Mouse (Mus musculus) heart, embryonic 12.5 days (tissue): ENCODE measurements around the gene Hrk. TPM values are rescaled to one million over a fixed set of nuclear protein-coding genes. Genes with fewer than 3 reads are reported as not detected.

Experiments used
- ATAC-seq: fragments of 200-750 bp; cut with Nextera tagmentation; 2 replicates; pipeline ENCODE4 v1.8.0; 2017; ENCODE audit warnings: moderate TSS enrichment, moderate library complexity; ENCODE audit not compliant: insufficient number of reproducible peaks, low FRiP score
- H3K27ac ChIP-seq: fragments of 300-500 bp; sonication (generic); 2 replicates; pipeline ENCODE4 v1.5.1; 2016; ENCODE audit warnings: mild to moderate bottlenecking, moderate library complexity; ENCODE audit not compliant: poor library complexity, severe bottlenecking
- H3K27me3 ChIP-seq: fragments of 300-500 bp; sonication (generic); replicated peaks from 2 replicates; pipeline ENCODE4 v1.6.1; 2016; ENCODE audit warnings: mild to moderate bottlenecking, moderate library complexity
- H3K36me3 ChIP-seq: fragments of 300-500 bp; sonication (generic); 2 replicates; pipeline ENCODE4 v1.6.1; 2016; ENCODE audit warnings: mild to moderate bottlenecking, moderate library complexity
- H3K4me1 ChIP-seq: fragments of 300-500 bp; sonication (generic); replicated peaks from 2 replicates; pipeline ENCODE4 v1.6.1; 2016; ENCODE audit warnings: mild to moderate bottlenecking
- H3K4me2 ChIP-seq: fragments of 300-500 bp; sonication (generic); 2 replicates; pipeline ENCODE4 v1.6.1; 2016; ENCODE audit warnings: mild to moderate bottlenecking, moderate library complexity
- H3K4me3 ChIP-seq: fragments of 300-500 bp; sonication (generic); 2 replicates; pipeline ENCODE4 v1.5.1; 2016; ENCODE audit warnings: mild to moderate bottlenecking
- H3K9ac ChIP-seq: fragments of 300-500 bp; sonication (generic); 2 replicates; pipeline ENCODE4 v1.6.1; 2016; ENCODE audit warnings: mild to moderate bottlenecking, moderate library complexity
- H3K9me3 ChIP-seq: fragments of 300-500 bp; sonication (generic); replicated peaks from 2 replicates; pipeline ENCODE4 v1.6.1; 2016; ENCODE audit warnings: mild to moderate bottlenecking, moderate library complexity
- WGBS: fragments of 180-500 bp; shearing (Covaris S2); methylation state at CpG from one replicate; pipeline ENCODE4 v1.1.7; 2016; 5-methylcytosine and 5-hydroxymethylcytosine counted together
- polyA plus RNA-seq: library from polyadenylated mRNA; unstranded; fragments of >200 nt; fragmentation: Nextera tagmentation; extraction: Ambion mirVana; gene quantifications from 2 replicates; pipeline ENCODE4 v1.2.1, GENCODE M21; 2016

Hrk gene
- polyA plus RNA-seq, 1 experiment from 2014 or later: 0.09 TPM

- no peak for ATAC-seq
- H3K9me3 ChIP-seq: no peaks in the 10 kb centered on the region
- H3K36me3 ChIP-seq: peaks cover 1% of the 10 kb centered on the region; the same call in 1 of the 2 replicates
- WGBS: 59% methylated on average over 9 of the region's 9 CpGs
- H3K4me1 ChIP-seq: no peaks in the 10 kb centered on the region
- H3K9ac ChIP-seq: no peak overlapping the region
- H3K4me2 ChIP-seq: no peak overlapping the region
- no peaks in the 10 kb centered on the region for H3K27me3 ChIP-seq
- H3K27ac ChIP-seq: no peak overlapping the region
- no peak overlapping the region for H3K4me3 ChIP-seq
These were observed 58.8 kb downstream of the Hrk start for GRCm38 (mm10) chr5:118223142-118223757.

GRCm38 (mm10) chr5:118230071-118230611, 65.7 kb downstream of the Hrk start:
- Histone ChIP-seq H3K4me3 (no peak overlapping the region), H3K4me2 (no peak overlapping the region), H3K27ac (no peak overlapping the region), H3K27me3 (no peaks in the 10 kb centered on the region), H3K9ac (no peak overlapping the region), H3K4me1 (no peaks in the 10 kb centered on the region), H3K9me3 (no peaks in the 10 kb centered on the region), H3K36me3 (peaks cover 5% of the 10 kb centered on the region; the same call in 1 of the 2 replicates)
- no peak for ATAC-seq
- WGBS: 89% methylated on average over 13 of the region's 13 CpGs

- no peak overlapping the region for H3K4me2 ChIP-seq
- H3K27me3 ChIP-seq: no peaks in the 10 kb centered on the region
- no peak for ATAC-seq
- H3K36me3 ChIP-seq: peaks cover 10% of the 10 kb centered on the region; the same call in 1 of the 2 replicates
- no peak overlapping the region for H3K27ac ChIP-seq
- no peaks in the 10 kb centered on the region for H3K4me1 ChIP-seq
- no peak overlapping the region for H3K4me3 ChIP-seq
- WGBS: 74% methylated on average over 12 of the region's 12 CpGs
- H3K9me3 ChIP-seq: no peaks in the 10 kb centered on the region
- no peak overlapping the region for H3K9ac ChIP-seq
These were observed 72.4 kb downstream of the Hrk start for GRCm38 (mm10) chr5:118236891-118237290.

Other genes starting within 250 kb of the Hrk start
- gene Fbxo21, start 187.9 kb upstream of the Hrk start, polyA plus RNA-seq: 67.3 and 71.2 TPM in 2 replicates
- gene Tesc, start 136.9 kb upstream of the Hrk start, polyA plus RNA-seq: 17.3 and 20.4 TPM in 2 replicates
- gene Fbxw8, start 9.2 kb upstream of the Hrk start, polyA plus RNA-seq: 36.6 and 38.9 TPM in 2 replicates
- 2.0 and 3.0 TPM in 2 replicates for gene Rnft2, start 80.5 kb downstream of the Hrk start, polyA plus RNA-seq
- 6.5 and 6.8 TPM in 2 replicates for gene 2410131K14Rik, start 80.6 kb downstream of the Hrk start, polyA plus RNA-seq